ENCODE assay signal across 8 mouse cellular contexts in the genomic region with DNA sequence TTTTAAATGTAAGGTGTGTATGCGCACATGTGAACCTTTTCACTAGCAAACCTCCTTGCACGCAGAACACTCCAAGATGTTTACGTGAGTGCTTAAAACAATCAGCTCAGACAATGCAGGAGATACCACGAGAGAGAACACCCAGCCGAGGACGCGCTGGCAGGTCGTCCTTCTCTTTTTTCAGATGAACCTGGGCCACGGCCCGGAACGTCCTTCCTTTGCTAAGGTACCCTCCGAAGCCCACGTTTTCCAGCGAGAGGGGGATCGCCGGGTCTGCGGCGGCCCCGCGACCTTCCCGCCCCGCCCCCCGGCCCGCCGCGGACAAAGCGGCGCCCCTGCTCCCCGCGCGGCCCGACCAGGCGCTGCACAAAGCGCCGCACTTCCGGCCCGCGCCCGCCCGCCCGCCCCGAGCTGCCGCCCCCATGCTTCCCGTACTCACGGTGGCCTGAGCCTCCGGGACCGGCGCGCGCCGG. TPM values are rescaled to one million over a fixed set of nuclear protein-coding genes. Genes with fewer than 3 reads are reported as not detected.
DNase-seq lines count a peak whose midpoint lies in the region; ATAC-seq and TF ChIP-seq lines count a peak whose summit lies in the region.

No protein-coding gene starts in this region.

- TF ChIP-seq POLR2A in CH12.LX (IDR thresholded peaks at IDR 0.05; ENCODE audit: low read depth, low read length), result no peak

- H3K9me3 ChIP-seq in CH12.LX (replicated peaks; ENCODE audit: low read length), result no peaks in the 10 kb centered on the region
- no peaks in the 10 kb centered on the region for H3K9me3 ChIP-seq in stomach, embryonic 16.5 days (replicated peaks; ENCODE audit: control insufficient read depth, low read length)

- H3K79me2 ChIP-seq in CH12.LX (replicated peaks; ENCODE audit: control insufficient read depth, extremely low read depth, insufficient read depth, poor library complexity, severe bottlenecking), result peaks cover 47% of the 10 kb centered on the region

- peak; percentile 72 for DNase-seq in adrenal gland, postnatal 10 days
- DNase-seq in adrenal gland, postnatal 4 days (ENCODE audit: low spot score in 2 of 2), result no peak
- DNase-seq in CH12.LX (ENCODE audit: extremely low read depth), result peak; percentile 33
- peak; percentile 67 to 74 for DNase-seq in cerebellum, postnatal 14 days
- DNase-seq in gastrocnemius, postnatal 25 days, result peak; percentile 63
- DNase-seq in kidney, postnatal 10 days, result peak; percentile 78

- peak overlapping the region; percentile 100 for H3K9ac ChIP-seq in CH12.LX (ENCODE audit: insufficient read depth, low read depth)
- H3K9ac ChIP-seq in stomach, embryonic 16.5 days (ENCODE audit: low read length), result peak overlapping the region; percentile 95

- peaks cover 0 to 7% of the 10 kb centered on the region in 2 experiments for H3K36me3 ChIP-seq in CH12.LX (replicated peaks in 1 of 2; ENCODE audit: control insufficient read depth in 1 of 2, insufficient read depth in 1 of 2, low read length in 1 of 2)
- H3K36me3 ChIP-seq in stomach, embryonic 16.5 days (ENCODE audit: control insufficient read depth, insufficient read depth, low read length), result no peaks in the 10 kb centered on the region

- H3K4me2 ChIP-seq in CH12.LX (ENCODE audit: insufficient read depth, low read depth, poor library complexity, severe bottlenecking), result peak overlapping the region; percentile 97
- H3K4me2 ChIP-seq in stomach, embryonic 16.5 days (ENCODE audit: low read depth, low read length), result peak overlapping the region; percentile 92

- H3K27ac ChIP-seq in CH12.LX (ENCODE audit: insufficient read depth, low read depth), result peak overlapping the region; percentile 89
- H3K27ac ChIP-seq in stomach, embryonic 16.5 days (ENCODE audit: low read length), result peak overlapping the region; percentile 98

- peaks cover 13 to 47% of the 10 kb centered on the region in 2 experiments for H3K4me1 ChIP-seq in CH12.LX (ENCODE audit: control insufficient read depth in 1 of 2, insufficient read depth in 2 of 2)
- H3K4me1 ChIP-seq in stomach, embryonic 16.5 days (ENCODE audit: control insufficient read depth, insufficient read depth, low read length), result peaks cover 29% of the 10 kb centered on the region

- peak overlapping the region; percentile 74 to 99 (median 85) for H3K4me3 ChIP-seq in CH12.LX (replicated peaks in 1 of 3; ENCODE audit: low read depth in 2 of 3, low read length in 2 of 3, poor library complexity in 1 of 3)
- H3K4me3 ChIP-seq in stomach, embryonic 16.5 days (replicated peaks; ENCODE audit: low read length), result peak overlapping the region; percentile 73

- TF ChIP-seq CTCF in CH12.LX (conservative IDR thresholded peaks at IDR 0.05 in 1 of 2, IDR thresholded peaks at IDR 0.05 in 1 of 2; ENCODE audit: low read depth in 2 of 2, low read length in 2 of 2), result no peak

- in situ Hi-C loops in CH12.LX (cut with MboI; ENCODE audit: low pct_ligation_motif_present, low pct_unique_long_range_greater_than_20kb, low sequenced_read_pairs), result no loop called here

- WGBS in stomach, embryonic 16.5 days, result 2% methylated on average over 44 of the region's 51 CpGs

- TF ChIP-seq EP300 in CH12.LX (IDR thresholded peaks at IDR 0.05; ENCODE audit: low read length), result no peak

- no peak for TF ChIP-seq RAD21 in CH12.LX (IDR thresholded peaks at IDR 0.05; ENCODE audit: low read depth, low read length)

- dilution Hi-C loops in CH12.LX (cut with MboI; ENCODE audit: extremely low pct_ligation_motif_present, extremely low pct_unique_long_range_greater_than_20kb, low sequenced_read_pairs), result no loop called here

- peak; percentile 37 for ATAC-seq in megakaryocyte progenitor cell, adult 5-6 weeks (replicated peaks; ENCODE audit: poor library complexity)
- peak; percentile 89 for ATAC-seq in stomach, embryonic 16.5 days (ENCODE audit: insufficient read depth, low FRiP score)

- no peaks in the 10 kb centered on the region for H3K27me3 ChIP-seq in CH12.LX (replicated peaks)
- no peaks in the 10 kb centered on the region for H3K27me3 ChIP-seq in stomach, embryonic 16.5 days (ENCODE audit: control insufficient read depth, insufficient read depth, low read length)

TF ChIP-seq in CH12.LX, 34 proteins besides CTCF, POLR2A, EP300 and RAD21:
- TF ChIP-seq MAFK (IDR thresholded peaks at IDR 0.05; ENCODE audit: insufficient replicate concordance, low read length), result no peak
- TF ChIP-seq SIN3A (IDR thresholded peaks at IDR 0.05; ENCODE audit: low read length), result 0 out of 2 replicates have a peak, but pooled peaks have one; percentile 18
- TF ChIP-seq JUN (IDR thresholded peaks at IDR 0.05; ENCODE audit: insufficient read depth, low read depth, low read length), result no peak
- TF ChIP-seq NRF1 (IDR thresholded peaks at IDR 0.05; ENCODE audit: low read depth, low read length), result no peak

RNA-seq across cellular contexts. Expression of gene Fam168b, which starts 0.4 kb away (rescaled TPM):
- 100 to 1,000 TPM; 115 to 121 TPM for total RNA-seq in adrenal gland, postnatal 10 days (2021)
- total RNA-seq in adrenal gland, postnatal 4 days (2021), result 100 to 1,000 TPM; 164 to 170 TPM
- total RNA-seq in CH12.LX (2012; rRNA removed), result 50.5 and 51.3 TPM in 2 replicates
- 64.4 and 67.5 TPM in 2 replicates for total RNA-seq in CH12.LX (2014; rRNA removed)
- 57.3 and 60.9 TPM in 2 replicates for polyA plus RNA-seq in CH12.LX (2012; ENCODE audit: insufficient read length, low read depth)
- total RNA-seq in gastrocnemius, postnatal 25 days (2021), result 10 to 100 TPM; 26.3 to 27.2 TPM
- 27.1 and 34.8 TPM in 2 replicates for total RNA-seq in megakaryocyte progenitor cell, adult 5-6 weeks (2015)
- total RNA-seq in megakaryocyte progenitor cell, adult 5-6 weeks (2017), result 51.7 and 52.5 TPM in 2 replicates
- polyA plus RNA-seq in stomach, embryonic 16.5 days (2015; fragmentation: Nextera tagmentation; extraction: Ambion mirVana), result 45.7 and 46.2 TPM in 2 replicates

RNA-seq across cellular contexts. Expression of gene Plekhb2, which starts 7.4 kb away (rescaled TPM):
- 10 to 100 TPM; 79.0 to 92.5 TPM for total RNA-seq in adrenal gland, postnatal 10 days (2021)
- total RNA-seq in adrenal gland, postnatal 4 days (2021), result 100 to 1,000 TPM; 110 to 128 TPM
- total RNA-seq in CH12.LX (2012; rRNA removed) (15.4 and 21.0 TPM in 2 replicates), CH12.LX (2014; rRNA removed) (23.8 and 24.6 TPM in 2 replicates)
- 30.2 and 44.8 TPM in 2 replicates for polyA plus RNA-seq in CH12.LX (2012; ENCODE audit: insufficient read length, low read depth)
- total RNA-seq in gastrocnemius, postnatal 25 days (2021), result 10 to 100 TPM; 37.8 to 39.2 TPM
- 37.4 and 42.1 TPM in 2 replicates for total RNA-seq in megakaryocyte progenitor cell, adult 5-6 weeks (2015)
- 15.9 and 16.1 TPM in 2 replicates for total RNA-seq in megakaryocyte progenitor cell, adult 5-6 weeks (2017)
- polyA plus RNA-seq in stomach, embryonic 16.5 days (2015; fragmentation: Nextera tagmentation; extraction: Ambion mirVana), result 63.9 and 80.2 TPM in 2 replicates

Comparison
In these comparisons a context has a peak if more than half of its experiments do, and no peak if none do; other contexts are left out.
1. DNase-seq: peak in adrenal gland, postnatal 10 days (single experiment), CH12.LX (single experiment), cerebellum, postnatal 14 days (2 of 2), gastrocnemius, postnatal 25 days (single experiment) and kidney, postnatal 10 days (single experiment); none in adrenal gland, postnatal 4 days (0 of 2).